Mouse (Mus musculus): ENCODE measurements around the gene Prpf18. TPM values are rescaled to one million over a fixed set of nuclear protein-coding genes. Genes with fewer than 3 reads are reported as not detected.
"Not testable (repeated sequence)": the region's sequence is repeated elsewhere in the genome, so short reads cannot be mapped to it uniquely, and the experiment has no call there.

Gene Prpf18
- total and polyA plus RNA-seq, 3 experiments: 23.8 to 37.6 (median 35.0) TPM

DNA sequence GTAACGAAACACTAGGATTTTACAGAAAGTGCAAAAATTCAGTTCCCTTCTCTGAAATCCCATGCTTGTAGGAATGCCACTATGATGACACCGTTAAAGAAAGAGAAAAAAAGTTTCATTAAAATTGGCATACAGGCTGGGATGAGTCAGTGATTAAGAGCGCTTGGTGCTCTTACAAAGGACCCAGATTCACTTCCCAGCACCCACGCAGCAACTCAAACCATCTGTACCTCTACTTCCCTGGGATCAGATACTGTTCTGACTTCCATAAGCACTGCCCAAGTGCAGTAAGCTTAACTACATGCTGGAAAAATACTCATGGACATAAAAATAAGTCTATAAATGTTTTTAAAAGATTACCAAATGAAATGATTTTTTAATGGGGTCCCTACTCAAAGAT is 34.9 kb downstream of the Prpf18 start:
- TF ChIP-seq ZC3H11A (IDR thresholded peaks at IDR 0.05; ENCODE audit: low read depth, low read length) (no peak), SIN3A (IDR thresholded peaks at IDR 0.05; ENCODE audit: low read length) (no peak), POLR2AphosphoS2 (IDR thresholded peaks at IDR 0.05; ENCODE audit: low read depth, low read length) (no peak), GABPA (IDR thresholded peaks at IDR 0.05; ENCODE audit: insufficient replicate concordance, low read depth, low read length) (no peak), ZMIZ1 (IDR thresholded peaks at IDR 0.05; ENCODE audit: low read depth, low read length) (no peak), E2F4 (IDR thresholded peaks at IDR 0.05; ENCODE audit: insufficient replicate concordance, low read depth, low read length) (no peak), USF1 (IDR thresholded peaks at IDR 0.05; ENCODE audit: low read depth, low read length) (no peak), SMC3 (IDR thresholded peaks at IDR 0.05; ENCODE audit: low read depth, low read length) (no peak), RCOR1 (conservative IDR thresholded peaks at IDR 0.05; ENCODE audit: low read depth, low read length) (no peak), TBP (conservative IDR thresholded peaks at IDR 0.05; ENCODE audit: low read depth, low read length) (no peak), MAZ (IDR thresholded peaks at IDR 0.05; ENCODE audit: low read depth, low read length) (no peak), KAT2A (IDR thresholded peaks at IDR 0.05; ENCODE audit: insufficient replicate concordance, low read length) (no peak), CTCF (conservative IDR thresholded peaks at IDR 0.05 in 1 of 2, IDR thresholded peaks at IDR 0.05 in 1 of 2; ENCODE audit: low read depth in 2 of 2, low read length in 2 of 2) (no peak), NRF1 (IDR thresholded peaks at IDR 0.05; ENCODE audit: low read depth, low read length) (no peak), POLR2A (IDR thresholded peaks at IDR 0.05; ENCODE audit: low read depth, low read length) (no peak), RAD21 (IDR thresholded peaks at IDR 0.05; ENCODE audit: low read depth, low read length) (no peak), USF2 (conservative IDR thresholded peaks at IDR 0.05; ENCODE audit: low read depth, low read length) (no peak), NELFE (IDR thresholded peaks at IDR 0.05; ENCODE audit: low read depth, low read length) (no peak), MEF2A (IDR thresholded peaks at IDR 0.05; ENCODE audit: borderline replicate concordance, low read depth, low read length) (no peak), MAX (IDR thresholded peaks at IDR 0.05; ENCODE audit: low read length) (no peak)
- DNase-seq (ENCODE audit: extremely low read depth): no peak
- Histone ChIP-seq H3K27ac (ENCODE audit: insufficient read depth, low read depth) (no peak overlapping the region), H3K9ac (ENCODE audit: insufficient read depth, low read depth) (no peak overlapping the region), H3K4me2 (ENCODE audit: insufficient read depth, low read depth, poor library complexity, severe bottlenecking) (no peak overlapping the region), H3K27me3 (replicated peaks) (no peaks in the 10 kb centered on the region), H3K4me3 (replicated peaks in 1 of 3; ENCODE audit: low read depth in 2 of 3, low read length in 2 of 3, poor library complexity in 1 of 3) (no peak overlapping the region), H3K4me1 (ENCODE audit: control insufficient read depth in 1 of 2, insufficient read depth in 2 of 2) (no peaks in the 10 kb centered on the region), H3K36me3 (replicated peaks in 1 of 2; ENCODE audit: control insufficient read depth in 1 of 2, insufficient read depth in 1 of 2, low read length in 1 of 2) (peaks cover 3 to 15% of the 10 kb centered on the region in 2 experiments), H3K79me2 (replicated peaks; ENCODE audit: control insufficient read depth, extremely low read depth, insufficient read depth, poor library complexity, severe bottlenecking) (no peaks in the 10 kb centered on the region), H3K9me3 (replicated peaks; ENCODE audit: low read length) (no peaks in the 10 kb centered on the region)
- dilution Hi-C loops (cut with MboI; ENCODE audit: extremely low pct_ligation_motif_present, extremely low pct_unique_long_range_greater_than_20kb, low sequenced_read_pairs): no loop called here
- in situ Hi-C loops (cut with MboI; ENCODE audit: low pct_ligation_motif_present, low pct_unique_long_range_greater_than_20kb, low sequenced_read_pairs): no loop called here

DNA sequence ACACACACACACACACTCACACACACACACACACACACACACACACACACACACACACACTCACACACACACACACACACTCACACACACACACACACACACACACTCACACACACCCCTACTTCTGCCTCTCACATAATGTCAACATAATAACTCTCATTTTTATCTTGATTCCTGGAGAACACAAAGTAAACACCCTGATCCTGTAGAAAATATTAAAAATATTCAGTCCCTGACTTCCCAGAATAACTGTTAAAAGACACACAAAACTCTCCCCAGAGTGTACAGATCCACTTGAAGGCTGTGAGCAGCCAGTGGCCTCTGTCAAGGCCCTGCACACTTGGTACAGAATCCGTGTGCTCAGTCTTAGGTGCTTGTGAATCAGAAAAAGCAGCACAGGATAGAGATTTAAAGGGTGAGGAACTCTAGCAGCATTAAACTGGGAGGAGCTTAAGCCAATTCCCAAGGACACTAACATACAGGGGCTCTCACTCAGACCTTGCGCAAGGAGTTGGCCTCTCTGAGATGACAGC is 36.8 kb downstream of the Prpf18 start:
- Histone ChIP-seq H3K36me3 (replicated peaks in 1 of 2; ENCODE audit: control insufficient read depth in 1 of 2, insufficient read depth in 1 of 2, low read length in 1 of 2) (peaks cover 0 to 9% of the 10 kb centered on the region in 2 experiments), H3K9ac (ENCODE audit: insufficient read depth, low read depth) (no peak overlapping the region), H3K27me3 (replicated peaks) (no peaks in the 10 kb centered on the region), H3K27ac (ENCODE audit: insufficient read depth, low read depth) (no peak overlapping the region), H3K4me1 (ENCODE audit: control insufficient read depth in 1 of 2, insufficient read depth in 2 of 2) (no peaks in the 10 kb centered on the region), H3K9me3 (replicated peaks; ENCODE audit: low read length) (no peaks in the 10 kb centered on the region), H3K79me2 (replicated peaks; ENCODE audit: control insufficient read depth, extremely low read depth, insufficient read depth, poor library complexity, severe bottlenecking) (no peaks in the 10 kb centered on the region), H3K4me2 (ENCODE audit: insufficient read depth, low read depth, poor library complexity, severe bottlenecking) (no peak overlapping the region), H3K4me3 (replicated peaks in 1 of 3; ENCODE audit: low read depth in 2 of 3, low read length in 2 of 3, poor library complexity in 1 of 3) (no peak overlapping the region)
- dilution Hi-C loops (cut with MboI; ENCODE audit: extremely low pct_ligation_motif_present, extremely low pct_unique_long_range_greater_than_20kb, low sequenced_read_pairs): no loop called here
- DNase-seq (ENCODE audit: extremely low read depth): no peak
- in situ Hi-C loops (cut with MboI; ENCODE audit: low pct_ligation_motif_present, low pct_unique_long_range_greater_than_20kb, low sequenced_read_pairs): no loop called here
- TF ChIP-seq NRF1 (IDR thresholded peaks at IDR 0.05; ENCODE audit: low read depth, low read length): no peak
- TF ChIP-seq JUND (conservative IDR thresholded peaks at IDR 0.05; ENCODE audit: low read depth, low read length): no peak
- TF ChIP-seq POLR2A (IDR thresholded peaks at IDR 0.05; ENCODE audit: low read depth, low read length): no peak
- no peak for TF ChIP-seq MAFK (IDR thresholded peaks at IDR 0.05; ENCODE audit: insufficient replicate concordance, low read length)
- no peak for TF ChIP-seq ELF1 (IDR thresholded peaks at IDR 0.05; ENCODE audit: low read depth, low read length)
- no peak for TF ChIP-seq RCOR1 (conservative IDR thresholded peaks at IDR 0.05; ENCODE audit: low read depth, low read length)
- TF ChIP-seq CTCF (conservative IDR thresholded peaks at IDR 0.05 in 1 of 2, IDR thresholded peaks at IDR 0.05 in 1 of 2; ENCODE audit: low read depth in 2 of 2, low read length in 2 of 2): no peak

DNA sequence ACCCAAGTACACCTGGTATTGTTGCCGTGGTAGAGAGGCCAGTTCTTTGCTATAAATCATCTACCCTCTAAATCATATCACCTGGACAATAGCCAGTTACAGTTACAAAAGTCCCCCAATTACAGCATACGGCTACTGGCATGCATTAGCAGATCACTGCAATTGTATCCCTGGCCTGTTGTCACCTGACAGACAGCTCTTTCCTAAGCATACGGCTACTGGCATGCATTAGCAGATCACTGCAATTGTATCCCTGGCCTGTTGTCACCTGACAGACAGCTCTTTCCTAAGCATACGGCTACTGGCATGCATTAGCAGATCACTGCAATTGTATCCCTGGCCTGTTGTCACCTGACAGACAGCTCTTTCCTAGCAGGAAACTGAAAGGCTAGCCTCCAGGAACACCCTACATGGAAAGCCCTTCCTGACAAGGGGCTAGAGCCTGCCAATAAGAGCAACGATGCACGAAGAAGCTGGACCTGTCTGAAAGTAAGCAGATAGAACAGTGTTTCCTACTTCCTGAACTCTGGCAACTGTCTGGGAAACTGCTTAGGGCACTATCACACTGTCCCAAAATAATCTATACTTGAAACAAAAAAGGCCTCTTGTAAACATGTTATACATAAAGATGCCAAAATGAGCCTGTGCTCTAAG is 37.5 kb downstream of the Prpf18 start:
- DNase-seq (ENCODE audit: extremely low read depth); H3K27me3 ChIP-seq (replicated peaks); H3K4me3 ChIP-seq (replicated peaks in 1 of 3; ENCODE audit: low read depth in 2 of 3, low read length in 2 of 3, poor library complexity in 1 of 3); H3K9ac ChIP-seq (ENCODE audit: insufficient read depth, low read depth); H3K79me2 ChIP-seq (replicated peaks; ENCODE audit: control insufficient read depth, extremely low read depth, insufficient read depth, poor library complexity, severe bottlenecking); H3K9me3 ChIP-seq (replicated peaks; ENCODE audit: low read length); H3K36me3 ChIP-seq (replicated peaks in 1 of 2; ENCODE audit: control insufficient read depth in 1 of 2, insufficient read depth in 1 of 2, low read length in 1 of 2); in situ Hi-C loops (cut with MboI; ENCODE audit: low pct_ligation_motif_present, low pct_unique_long_range_greater_than_20kb, low sequenced_read_pairs); H3K27ac ChIP-seq (ENCODE audit: insufficient read depth, low read depth); H3K4me2 ChIP-seq (ENCODE audit: insufficient read depth, low read depth, poor library complexity, severe bottlenecking); dilution Hi-C loops (cut with MboI; ENCODE audit: extremely low pct_ligation_motif_present, extremely low pct_unique_long_range_greater_than_20kb, low sequenced_read_pairs); H3K4me1 ChIP-seq (ENCODE audit: control insufficient read depth in 1 of 2, insufficient read depth in 2 of 2): not testable (repeated sequence)

All from CH12.LX (cell line).